Comparison of ENCODE assay signal across 20 mouse cellular contexts in the genomic region with DNA sequence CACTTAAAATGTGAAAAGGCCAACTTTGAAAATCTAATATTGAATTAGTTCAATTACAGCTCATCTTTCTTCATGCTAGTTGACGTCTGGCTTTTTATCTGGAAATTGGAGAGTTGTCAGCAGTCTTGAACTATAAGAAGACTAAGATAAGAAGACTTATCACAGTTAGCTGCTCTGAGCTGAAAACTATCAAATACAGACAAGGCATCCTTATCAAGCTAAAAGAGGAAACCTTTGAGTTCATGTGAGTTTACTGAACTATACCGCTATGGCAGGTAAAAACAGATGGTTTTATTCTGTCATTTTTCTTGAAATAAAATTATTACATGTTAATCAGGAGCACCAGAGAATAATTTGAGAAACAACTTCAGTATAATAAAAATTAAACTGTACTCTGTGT.
DNase-seq lines count a peak whose midpoint lies in the region; ATAC-seq and TF ChIP-seq lines count a peak whose summit lies in the region.
"Had no signal": no experiment of that assay in that cellular context is flagged by ENCODE, and none has a peak within 500 bp of the region (broad histone marks: within the 10 kb centered on the region; RNA-seq: fewer than 3 reads in every experiment).

No protein-coding gene starts in this region.

- H3K79me2 ChIP-seq in MEL (ENCODE audit: control insufficient read depth, insufficient read depth, low read length, poor library complexity): no peaks in the 10 kb centered on the region

- no peak for TF ChIP-seq RAD21 in MEL (IDR thresholded peaks at IDR 0.05; ENCODE audit: low read depth, low read length)

- H3K9ac ChIP-seq in midbrain, embryonic 11.5 days (ENCODE audit: low read length): no peak overlapping the region
- H3K9ac ChIP-seq in midbrain, postnatal 0 days (replicated peaks; ENCODE audit: low read length, poor library complexity, severe bottlenecking): no peak overlapping the region
- no peak overlapping the region for H3K9ac ChIP-seq in MEL (ENCODE audit: control insufficient read depth, low read depth, low read length, poor library complexity, severe bottlenecking)

- WGBS in midbrain, embryonic 11.5 days: 92% methylated on average over 2 of the region's 2 CpGs
- 87% methylated on average over 2 of the region's 2 CpGs for WGBS in midbrain, postnatal 0 days

- no peak overlapping the region for H3K27ac ChIP-seq in midbrain, embryonic 11.5 days (ENCODE audit: low read depth, low read length)
- no peak overlapping the region for H3K27ac ChIP-seq in midbrain, postnatal 0 days (ENCODE audit: low read depth, low read length)
- H3K27ac ChIP-seq in MEL (ENCODE audit: control insufficient read depth, low read depth, low read length): no peak overlapping the region

- no peaks in the 10 kb centered on the region for H3K4me1 ChIP-seq in midbrain, embryonic 11.5 days (ENCODE audit: control insufficient read depth, insufficient read depth, low read length)
- no peaks in the 10 kb centered on the region for H3K4me1 ChIP-seq in midbrain, postnatal 0 days (ENCODE audit: insufficient read depth, low read length)
- H3K4me1 ChIP-seq in MEL (ENCODE audit: control insufficient read depth in 1 of 2, insufficient read depth in 2 of 2, low read length in 2 of 2): peaks cover 0 to 3% of the 10 kb centered on the region in 2 experiments; a peak in 2 of 4 replicates

- no peak overlapping the region for H3K4me2 ChIP-seq in midbrain, embryonic 11.5 days
- no peak overlapping the region for H3K4me2 ChIP-seq in midbrain, postnatal 0 days (ENCODE audit: low read depth, low read length, poor library complexity, severe bottlenecking)

- no peak for ATAC-seq in midbrain, embryonic 11.5 days (ENCODE audit: low FRiP score)
- ATAC-seq in midbrain, postnatal 0 days (ENCODE audit: low FRiP score): no peak
- ATAC-seq: activated CD4-positive, CD25-positive, alpha-beta regulatory T cell, adult 4 months; CD4-positive, CD25-positive, alpha-beta regulatory T cell, adult 4 months; Patski had no signal

- H3K9me3 ChIP-seq in midbrain, embryonic 11.5 days (ENCODE audit: control insufficient read depth, low read length): no peaks in the 10 kb centered on the region
- no peaks in the 10 kb centered on the region for H3K9me3 ChIP-seq in midbrain, postnatal 0 days (ENCODE audit: low read length)
- no peaks in the 10 kb centered on the region for H3K9me3 ChIP-seq in MEL (replicated peaks; ENCODE audit: insufficient read depth, low read length)
- H3K9me3 ChIP-seq: G1E had no signal

- H3K36me3 ChIP-seq in midbrain, embryonic 11.5 days (ENCODE audit: control insufficient read depth, insufficient read depth, low read length): no peaks in the 10 kb centered on the region
- H3K36me3 ChIP-seq in midbrain, postnatal 0 days (ENCODE audit: insufficient read depth, low read length): no peaks in the 10 kb centered on the region
- no peaks in the 10 kb centered on the region; a peak in 1 of 4 replicates for H3K36me3 ChIP-seq in MEL (ENCODE audit: control insufficient read depth in 1 of 2, insufficient read depth in 2 of 2, low read length in 2 of 2)
- H3K36me3 ChIP-seq: G1E had no signal

- TF ChIP-seq EP300 in MEL (IDR thresholded peaks at IDR 0.05; ENCODE audit: low read depth in 1 of 2, low read length in 2 of 2): peak; percentile 56 to 77; a peak in 3 of 4 replicates

- H3K27me3 ChIP-seq in midbrain, embryonic 11.5 days (ENCODE audit: control insufficient read depth, insufficient read depth, low read length): no peaks in the 10 kb centered on the region
- H3K27me3 ChIP-seq in midbrain, postnatal 0 days (ENCODE audit: insufficient read depth, low read length): no peaks in the 10 kb centered on the region
- H3K27me3 ChIP-seq in MEL (ENCODE audit: control insufficient read depth in 1 of 2, insufficient read depth in 2 of 2, low read length in 2 of 2): no peaks in the 10 kb centered on the region
- H3K27me3 ChIP-seq: CH12.LX, Patski had no signal

- peak; percentile 65 for DNase-seq in midbrain, embryonic 11.5 days (ENCODE audit: low spot score, missing footprints)
- DNase-seq in midbrain, postnatal 0 days (ENCODE audit: low spot score): no peak
- peak; percentile 2 for DNase-seq in MEL (ENCODE audit: low read depth, low spot score)
- DNase-seq in gastrocnemius, postnatal 10 days: no peak
- DNase-seq: adrenal gland, adult 2 months; adrenal gland, adult 8-10 months; adrenal gland, postnatal 10 days; adrenal gland, postnatal 14 days; adrenal gland, postnatal 25 days; adrenal gland, postnatal 36 days; B cell, adult 2 months; cerebellum, adult 11 months; cerebellum, adult 11-12 months; cerebellum, adult 18-20 months; cerebellum, adult 2 months had no signal

- no peak for TF ChIP-seq CTCF in midbrain, postnatal 0 days (IDR thresholded peaks at IDR 0.05)
- no peak for TF ChIP-seq CTCF in MEL (IDR thresholded peaks at IDR 0.05 in 2 of 3, conservative IDR thresholded peaks at IDR 0.05 in 1 of 3; ENCODE audit: control insufficient read depth in 1 of 3, insufficient read depth in 1 of 3, low read depth in 2 of 3, low read length in 3 of 3, poor library complexity in 1 of 3, severe bottlenecking in 1 of 3)

- TF ChIP-seq POLR2A in MEL (IDR thresholded peaks at IDR 0.05; ENCODE audit: control insufficient read depth in 1 of 2, insufficient read depth in 1 of 2, low read depth in 1 of 2, low read length in 2 of 2, poor library complexity in 1 of 2): no peak

- H3K4me3 ChIP-seq in midbrain, embryonic 11.5 days (ENCODE audit: low read depth, low read length): no peak overlapping the region
- no peak overlapping the region for H3K4me3 ChIP-seq in midbrain, postnatal 0 days (ENCODE audit: low read depth, low read length)
- no peak overlapping the region for H3K4me3 ChIP-seq in MEL (ENCODE audit: control insufficient read depth in 1 of 2, insufficient read depth in 1 of 2, low read depth in 2 of 2, low read length in 2 of 2)

TF ChIP-seq in MEL, 35 proteins besides CTCF, POLR2A, EP300 and RAD21:
- no peak for TF ChIP-seq KAT2A (conservative IDR thresholded peaks at IDR 0.05; ENCODE audit: low read depth, low read length)
- no peak for TF ChIP-seq ZMIZ1 (IDR thresholded peaks at IDR 0.05; ENCODE audit: low read depth, low read length)
- TF ChIP-seq ZKSCAN1 (IDR thresholded peaks at IDR 0.05; ENCODE audit: low read depth, low read length): no peak
- no peak for TF ChIP-seq JUND (IDR thresholded peaks at IDR 0.05; ENCODE audit: low read depth, low read length)
- TF ChIP-seq TCF12 (IDR thresholded peaks at IDR 0.05; ENCODE audit: low read depth, low read length): peak; percentile 89
- peak; percentile 48 for TF ChIP-seq GATA1 (IDR thresholded peaks at IDR 0.05; ENCODE audit: low read depth, low read length)
- no peak for TF ChIP-seq CHD1 (IDR thresholded peaks at IDR 0.05; ENCODE audit: low read depth, low read length)
- peak; percentile 32; the same call in 1 of the 2 replicates for TF ChIP-seq MEF2A (IDR thresholded peaks at IDR 0.05; ENCODE audit: extremely low read depth, insufficient replicate concordance, low read depth, low read length, poor library complexity, severe bottlenecking)
- TF ChIP-seq POLR2AphosphoS2 (IDR thresholded peaks at IDR 0.05; ENCODE audit: low read length): no peak
- no peak for TF ChIP-seq ZNF384 (IDR thresholded peaks at IDR 0.05; ENCODE audit: low read depth, low read length)
- peak; percentile 61 for TF ChIP-seq ETS1 (IDR thresholded peaks at IDR 0.05; ENCODE audit: low read depth, low read length)
- no peak for TF ChIP-seq HCFC1 (IDR thresholded peaks at IDR 0.05; ENCODE audit: low read depth, low read length)
- TF ChIP-seq MAZ (IDR thresholded peaks at IDR 0.05; ENCODE audit: low read depth, low read length): no peak
- no peak for TF ChIP-seq CHD2 (IDR thresholded peaks at IDR 0.05; ENCODE audit: low read length)
- no peak for TF ChIP-seq MAFK (IDR thresholded peaks at IDR 0.05; ENCODE audit: borderline replicate concordance, low read depth, low read length)
- TF ChIP-seq TBP (IDR thresholded peaks at IDR 0.05; ENCODE audit: low read depth, low read length): no peak
- TF ChIP-seq USF2 (IDR thresholded peaks at IDR 0.05; ENCODE audit: borderline replicate concordance in 1 of 2, insufficient read depth in 1 of 2, low read depth in 1 of 2, low read length in 2 of 2): no peak

Comparison
In these comparisons a context has a peak if more than half of its experiments do, and no peak if none do; other contexts are left out.
1. DNase-seq: peak in midbrain, embryonic 11.5 days (single experiment) and MEL (single experiment); none in midbrain, postnatal 0 days (single experiment) and gastrocnemius, postnatal 10 days (single experiment).